Mouse (Mus musculus): Measurements from ENCODE around the gene Macc1. TPM values are rescaled to one million over a fixed set of nuclear protein-coding genes. Genes with fewer than 3 reads are reported as not detected.

Macc1 gene
- total RNA-seq, 4 experiments from 2014 or later: not detected

DNA sequence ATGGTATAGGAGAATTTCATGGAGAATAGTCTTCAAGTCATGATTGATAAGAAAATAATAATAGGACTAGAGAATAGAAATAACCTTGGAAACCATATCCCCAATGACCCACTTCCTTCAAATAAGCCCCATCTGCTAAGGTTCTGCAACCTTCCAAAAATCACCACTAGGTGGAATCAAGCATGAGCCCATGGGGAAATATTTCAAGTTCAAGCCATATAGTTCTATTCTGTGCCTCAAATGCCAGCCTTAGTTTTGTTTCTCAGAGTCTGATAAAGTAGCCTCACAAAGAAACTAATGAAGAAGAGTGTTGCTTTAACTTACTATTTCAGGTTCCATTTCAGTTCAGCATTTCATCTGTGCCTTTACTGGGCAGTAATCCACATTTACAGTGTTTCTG is 197.1 kb downstream of the Macc1 start:
- DNase-seq: no peak

Other genes starting within 250 kb of the Macc1 start
- gene Itgb8, start 75.5 kb upstream of the Macc1 start, total RNA-seq (2022): 1 to 10 TPM; 2.9 to 4.0 (median 3.4) TPM